Mouse (Mus musculus): Measurements from ENCODE around the gene Syt13. TPM values are rescaled to one million over a fixed set of nuclear protein-coding genes. Genes with fewer than 3 reads are reported as not detected.

Gene Syt13
- 125 TPM for polyA plus RNA-seq (2012; fragmentation: generic; extraction: Trizol)
- long read RNA-seq, experiment 1, transcript Syt13-201 (6 exons, 3,761 nt) = major isoform, 99 of 149 reads
- long read RNA-seq, experiment 1, partial matches to known transcripts = 46 of 149 reads
- long read RNA-seq, experiment 1, other reads (novel, unspliced or antisense) = 4 of 149 reads
- long read RNA-seq, experiment 2, transcript Syt13-201 (6 exons, 3,761 nt) = major isoform, 1,381 of 1,480 reads
- long read RNA-seq, experiment 2, partial matches to known transcripts = 48 of 1,480 reads
- long read RNA-seq, experiment 2, other reads (novel, unspliced or antisense) = 51 of 1,480 reads

GRCm38 (mm10) chr2:92914933-92915553, at the start of gene Syt13:
Syt13 (plus strand) TSS chr2:92915098.
- peaks cover 45% of the 10 kb centered on the region for H3K79me3 ChIP-seq (ENCODE audit: low read depth)
- H3K27me3 ChIP-seq (ENCODE audit: control insufficient read depth, insufficient read depth, insufficient read length) = no peaks in the 10 kb centered on the region

DNA sequence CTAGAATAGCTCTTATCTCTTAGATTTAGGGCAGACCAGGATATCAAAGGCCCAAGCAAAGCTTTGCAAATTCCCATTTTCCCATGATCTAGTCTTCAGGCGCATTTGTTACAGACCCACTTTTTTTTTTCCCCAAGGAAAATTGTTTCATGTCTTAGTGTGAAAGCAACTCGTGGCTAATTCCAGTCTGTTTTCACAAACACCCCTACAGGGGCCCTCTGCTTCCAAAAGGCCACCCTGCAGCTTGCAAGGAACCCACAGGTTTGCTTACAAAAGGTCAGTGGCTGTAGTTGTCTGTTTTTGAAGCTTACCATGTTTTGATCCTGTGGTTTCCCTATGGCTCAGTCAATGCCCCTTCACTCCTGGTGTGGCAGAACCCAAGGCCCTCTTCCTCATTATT, 48.3 kb upstream of the Syt13 start:
- Histone ChIP-seq H3K4me3 (ENCODE audit: insufficient read depth, poor library complexity, severe bottlenecking) (no peak overlapping the region), H3ac (ENCODE audit: control insufficient read depth, insufficient read length, low read depth) (no peak overlapping the region)
- TF ChIP-seq MYOG (IDR thresholded peaks at IDR 0.05; ENCODE audit: control insufficient read depth, extremely low read depth, insufficient read length) (no peak), USF1 (IDR thresholded peaks at IDR 0.05; ENCODE audit: low read depth) (no peak), MYOD1 (IDR thresholded peaks at IDR 0.05; ENCODE audit: control insufficient read depth, insufficient read length, low read depth) (no peak), FOSL1 (IDR thresholded peaks at IDR 0.05; ENCODE audit: insufficient read depth, low read length, poor library complexity, severe bottlenecking) (no peak), CTCF (IDR thresholded peaks at IDR 0.05; ENCODE audit: control insufficient read depth, insufficient read depth, insufficient read length) (no peak), MAX (IDR thresholded peaks at IDR 0.05) (no peak), CEBPB (IDR thresholded peaks at IDR 0.05; ENCODE audit: low read depth) (no peak)

More at GRCm38 (mm10) chr2:92914933-92915553, at the start of gene Syt13:
- peak within 1 kb of the TSS; percentile 74 for H3K4me3 ChIP-seq (ENCODE audit: insufficient read depth, poor library complexity, severe bottlenecking)
- peak within 1 kb of the TSS; percentile 75 for H3ac ChIP-seq (ENCODE audit: control insufficient read depth, insufficient read length, low read depth)
- TF ChIP-seq USF1 (IDR thresholded peaks at IDR 0.05; ENCODE audit: low read depth) (peak; percentile 75), CEBPB (IDR thresholded peaks at IDR 0.05; ENCODE audit: low read depth) (no peak), FOSL1 (IDR thresholded peaks at IDR 0.05; ENCODE audit: insufficient read depth, low read length, poor library complexity, severe bottlenecking) (no peak), MAX (IDR thresholded peaks at IDR 0.05) (peak; percentile 35)
- peaks cover 57% of the 10 kb centered on the region for H3K79me2 ChIP-seq (ENCODE audit: control insufficient read depth, insufficient read depth)
- peaks cover 22% of the 10 kb centered on the region for H3K36me3 ChIP-seq (ENCODE audit: control insufficient read depth, insufficient read depth)

GRCm38 (mm10) chr2:92870139-92870836, 44.6 kb upstream of the Syt13 start:
- no peak for TF ChIP-seq CTCF (IDR thresholded peaks at IDR 0.05; ENCODE audit: control insufficient read depth, insufficient read depth, insufficient read length)
- no peak for TF ChIP-seq MYOD1 (IDR thresholded peaks at IDR 0.05; ENCODE audit: control insufficient read depth, insufficient read length, low read depth)
- no peak for TF ChIP-seq MYOG (IDR thresholded peaks at IDR 0.05; ENCODE audit: control insufficient read depth, extremely low read depth, insufficient read length)
- no peaks in the 10 kb centered on the region for H3K79me3 ChIP-seq (ENCODE audit: low read depth)

More for the DNA sequence above, 48.3 kb upstream of the Syt13 start:
- Histone ChIP-seq H3K79me2 (ENCODE audit: control insufficient read depth, insufficient read depth) (no peaks in the 10 kb centered on the region), H3K27me3 (ENCODE audit: control insufficient read depth, insufficient read depth, insufficient read length) (peaks cover 16% of the 10 kb centered on the region), H3K36me3 (ENCODE audit: control insufficient read depth, insufficient read depth) (no peaks in the 10 kb centered on the region), H3K79me3 (ENCODE audit: low read depth) (no peaks in the 10 kb centered on the region)

GRCm38 (mm10) chr2:92871093-92871686, 43.7 kb upstream of the Syt13 start:
- Histone ChIP-seq H3K79me2 (ENCODE audit: control insufficient read depth, insufficient read depth) (no peaks in the 10 kb centered on the region), H3ac (ENCODE audit: control insufficient read depth, insufficient read length, low read depth) (no peak overlapping the region), H3K4me3 (ENCODE audit: insufficient read depth, poor library complexity, severe bottlenecking) (no peak overlapping the region), H3K36me3 (ENCODE audit: control insufficient read depth, insufficient read depth) (no peaks in the 10 kb centered on the region), H3K27me3 (ENCODE audit: control insufficient read depth, insufficient read depth, insufficient read length) (peaks cover 22% of the 10 kb centered on the region), H3K79me3 (ENCODE audit: low read depth) (no peaks in the 10 kb centered on the region)
- TF ChIP-seq USF1 (IDR thresholded peaks at IDR 0.05; ENCODE audit: low read depth) (no peak), FOSL1 (IDR thresholded peaks at IDR 0.05; ENCODE audit: insufficient read depth, low read length, poor library complexity, severe bottlenecking) (no peak), CTCF (IDR thresholded peaks at IDR 0.05; ENCODE audit: control insufficient read depth, insufficient read depth, insufficient read length) (no peak), CEBPB (IDR thresholded peaks at IDR 0.05; ENCODE audit: low read depth) (no peak), MYOG (IDR thresholded peaks at IDR 0.05; ENCODE audit: control insufficient read depth, extremely low read depth, insufficient read length) (no peak), MAX (IDR thresholded peaks at IDR 0.05) (no peak), MYOD1 (IDR thresholded peaks at IDR 0.05; ENCODE audit: control insufficient read depth, insufficient read length, low read depth) (no peak)

More at GRCm38 (mm10) chr2:92870139-92870836, 44.6 kb upstream of the Syt13 start:
- no peaks in the 10 kb centered on the region for H3K36me3 ChIP-seq (ENCODE audit: control insufficient read depth, insufficient read depth)
- H3ac ChIP-seq (ENCODE audit: control insufficient read depth, insufficient read length, low read depth) = no peak overlapping the region
- H3K27me3 ChIP-seq (ENCODE audit: control insufficient read depth, insufficient read depth, insufficient read length) = peaks cover 20% of the 10 kb centered on the region
- no peak overlapping the region for H3K4me3 ChIP-seq (ENCODE audit: insufficient read depth, poor library complexity, severe bottlenecking)
- no peaks in the 10 kb centered on the region for H3K79me2 ChIP-seq (ENCODE audit: control insufficient read depth, insufficient read depth)

GRCm38 (mm10) chr2:92872652-92873051, 42.2 kb upstream of the Syt13 start:
- H3K27me3 ChIP-seq (ENCODE audit: control insufficient read depth, insufficient read depth, insufficient read length) = peaks cover 34% of the 10 kb centered on the region
- no peaks in the 10 kb centered on the region for H3K79me2 ChIP-seq (ENCODE audit: control insufficient read depth, insufficient read depth)
- H3K79me3 ChIP-seq (ENCODE audit: low read depth) = no peaks in the 10 kb centered on the region
- H3K36me3 ChIP-seq (ENCODE audit: control insufficient read depth, insufficient read depth) = no peaks in the 10 kb centered on the region
- no peak overlapping the region for H3ac ChIP-seq (ENCODE audit: control insufficient read depth, insufficient read length, low read depth)
- TF ChIP-seq USF1 (IDR thresholded peaks at IDR 0.05; ENCODE audit: low read depth) (no peak), MYOG (IDR thresholded peaks at IDR 0.05; ENCODE audit: control insufficient read depth, extremely low read depth, insufficient read length) (no peak), MYOD1 (IDR thresholded peaks at IDR 0.05; ENCODE audit: control insufficient read depth, insufficient read length, low read depth) (no peak), FOSL1 (IDR thresholded peaks at IDR 0.05; ENCODE audit: insufficient read depth, low read length, poor library complexity, severe bottlenecking) (no peak), CTCF (IDR thresholded peaks at IDR 0.05; ENCODE audit: control insufficient read depth, insufficient read depth, insufficient read length) (no peak), CEBPB (IDR thresholded peaks at IDR 0.05; ENCODE audit: low read depth) (no peak), MAX (IDR thresholded peaks at IDR 0.05) (no peak)
- H3K4me3 ChIP-seq (ENCODE audit: insufficient read depth, poor library complexity, severe bottlenecking) = no peak overlapping the region

Data from C2C12 (cell line).